Mouse (Mus musculus): ENCODE data around the gene Capn13. TPM values are rescaled to one million over a fixed set of nuclear protein-coding genes. Genes with fewer than 3 reads are reported as not detected.

Capn13 gene
- polyA plus RNA-seq (2014; fragmentation: Nextera tagmentation; extraction: Ambion mirVana) = 0.12 TPM in 1 of 2 replicates, not detected in the other

DNA sequence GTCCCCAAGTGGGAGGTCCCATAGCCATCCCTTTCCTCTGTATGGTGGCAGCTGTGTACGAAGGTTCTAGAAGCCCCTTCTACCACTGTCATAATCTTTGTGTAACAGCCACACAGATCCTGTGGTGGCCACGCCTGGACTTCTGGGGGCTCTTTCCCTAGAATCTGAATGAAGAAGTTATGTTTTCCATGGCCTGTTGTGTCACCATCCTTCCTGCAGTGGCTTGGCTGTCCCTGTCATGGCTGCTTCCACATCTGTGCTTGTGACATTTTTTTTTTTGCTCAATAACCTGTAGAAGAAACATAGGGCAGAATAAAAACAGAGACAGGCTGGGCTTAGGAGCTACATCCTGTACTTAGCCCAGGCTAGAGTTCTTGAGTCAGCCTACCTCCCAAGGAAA, at the start of gene Capn13:
Capn13 (minus strand) TSS at position 5 of the 400 bp plus-strand sequence.
- WGBS = 83% methylated on average over 2 of the region's 2 CpGs

DNA sequence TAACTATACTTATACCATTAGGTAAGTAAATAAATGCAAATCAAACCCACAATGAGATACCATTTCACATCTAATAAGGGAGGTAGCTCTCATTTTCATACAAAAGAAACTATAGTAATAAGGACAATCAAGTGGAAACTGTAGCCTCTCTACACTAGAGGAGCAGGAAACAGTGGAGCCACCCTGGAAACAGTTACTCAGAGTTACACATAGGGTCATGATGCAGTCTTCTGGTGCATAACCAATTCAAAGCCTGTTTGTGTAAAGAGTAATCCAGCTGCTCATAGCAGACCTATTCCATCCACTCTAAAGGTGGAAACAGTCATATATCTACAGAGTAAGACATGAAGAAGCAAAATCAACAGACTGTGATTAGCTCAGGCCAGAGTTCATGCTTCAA, 48.4 kb upstream of the Capn13 start:
- Histone ChIP-seq H3K4me3 (replicated peaks; ENCODE audit: low read length) (no peak overlapping the region), H3K36me3 (replicated peaks; ENCODE audit: control insufficient read depth, insufficient read depth) (no peaks in the 10 kb centered on the region), H3K9me3 (ENCODE audit: control insufficient read depth, low read length) (no peaks in the 10 kb centered on the region)

More for the DNA sequence above, at the start of gene Capn13:
- Histone ChIP-seq H3K27me3 (ENCODE audit: control insufficient read depth, insufficient read depth, low read length) (no peaks in the 10 kb centered on the region; the same call in 1 of the 2 replicates), H3K4me3 (replicated peaks; ENCODE audit: low read length) (no peak within 1 kb of the TSS), H3K36me3 (replicated peaks; ENCODE audit: control insufficient read depth, insufficient read depth) (no peaks in the 10 kb centered on the region), H3K4me2 (replicated peaks) (no peak within 1 kb of the TSS), H3K9me3 (ENCODE audit: control insufficient read depth, low read length) (no peaks in the 10 kb centered on the region), H3K9ac (no peak within 1 kb of the TSS), H3K4me1 (replicated peaks; ENCODE audit: control insufficient read depth, insufficient read depth, low read length) (no peaks in the 10 kb centered on the region), H3K27ac (no peak within 1 kb of the TSS)
- DNase-seq (ENCODE audit: low spot score) = no peak
- ATAC-seq (ENCODE audit: low FRiP score) = no peak

DNA sequence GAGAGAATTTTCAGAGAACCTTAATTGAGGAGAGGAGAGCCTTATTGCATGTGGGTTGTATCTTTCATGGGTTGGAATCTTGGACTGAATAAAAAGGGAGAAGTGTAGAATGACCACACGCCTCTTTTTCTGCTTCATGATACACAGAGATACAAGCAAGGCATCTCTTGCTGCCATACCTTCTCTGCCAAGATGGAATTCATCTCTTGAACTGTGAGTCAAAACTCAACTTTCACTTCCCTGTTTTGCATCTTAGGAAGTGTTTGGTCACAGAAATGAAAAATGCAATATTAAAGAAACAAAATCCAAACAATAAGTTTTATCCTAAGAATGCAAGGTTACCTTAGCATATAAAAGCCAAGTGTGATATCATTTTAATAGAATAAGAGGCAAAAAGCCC, 40.1 kb upstream of the Capn13 start:
- H3K27ac ChIP-seq = no peak overlapping the region
- no peak overlapping the region for H3K4me2 ChIP-seq (replicated peaks)
- 81% methylated on average over 1 of the region's 1 CpGs for WGBS
- no peaks in the 10 kb centered on the region for H3K9me3 ChIP-seq (ENCODE audit: control insufficient read depth, low read length)
- no peaks in the 10 kb centered on the region for H3K4me1 ChIP-seq (replicated peaks; ENCODE audit: control insufficient read depth, insufficient read depth, low read length)
- no peak overlapping the region for H3K4me3 ChIP-seq (replicated peaks; ENCODE audit: low read length)
- no peak overlapping the region for H3K9ac ChIP-seq
- ATAC-seq (ENCODE audit: low FRiP score) = no peak
- no peaks in the 10 kb centered on the region for H3K36me3 ChIP-seq (replicated peaks; ENCODE audit: control insufficient read depth, insufficient read depth)
- H3K27me3 ChIP-seq (ENCODE audit: control insufficient read depth, insufficient read depth, low read length) = no peaks in the 10 kb centered on the region
- DNase-seq (ENCODE audit: low spot score) = no peak

More for the DNA sequence above, 48.4 kb upstream of the Capn13 start:
- Histone ChIP-seq H3K27ac (no peak overlapping the region), H3K27me3 (ENCODE audit: control insufficient read depth, insufficient read depth, low read length) (no peaks in the 10 kb centered on the region), H3K4me1 (replicated peaks; ENCODE audit: control insufficient read depth, insufficient read depth, low read length) (no peaks in the 10 kb centered on the region), H3K4me2 (replicated peaks) (no peak overlapping the region), H3K9ac (no peak overlapping the region)
- DNase-seq (ENCODE audit: low spot score) (no peak), ATAC-seq (ENCODE audit: low FRiP score) (no peak)

DNA sequence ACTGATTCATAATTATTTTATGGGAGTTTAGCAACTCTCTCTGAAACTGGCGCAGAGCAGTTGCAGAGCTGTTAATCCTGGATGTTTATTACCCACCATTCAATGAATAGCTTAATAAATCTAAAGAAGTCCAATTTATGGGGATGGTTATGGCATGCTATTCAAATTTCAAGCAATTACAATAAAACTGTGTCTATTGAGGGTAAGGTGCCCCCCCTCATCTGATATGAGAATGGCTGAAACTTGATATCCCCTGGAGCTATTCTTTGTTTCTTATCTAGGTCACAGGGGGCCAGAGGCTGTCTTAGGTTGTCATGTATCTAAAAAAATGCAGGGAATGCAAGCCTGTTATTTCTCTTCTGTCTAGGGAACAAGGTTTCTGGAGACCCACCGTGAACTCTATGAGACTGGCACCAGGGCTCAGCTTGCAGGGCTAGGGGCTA, 31.9 kb upstream of the Capn13 start:
- no peak overlapping the region for H3K4me2 ChIP-seq (replicated peaks)
- no peaks in the 10 kb centered on the region for H3K4me1 ChIP-seq (replicated peaks; ENCODE audit: control insufficient read depth, insufficient read depth, low read length)
- no peak overlapping the region for H3K4me3 ChIP-seq (replicated peaks; ENCODE audit: low read length)
- DNase-seq (ENCODE audit: low spot score) (no peak), ATAC-seq (ENCODE audit: low FRiP score) (no peak)
- H3K9ac ChIP-seq = no peak overlapping the region
- no peaks in the 10 kb centered on the region for H3K9me3 ChIP-seq (ENCODE audit: control insufficient read depth, low read length)
- no peak overlapping the region for H3K27ac ChIP-seq
- H3K36me3 ChIP-seq (replicated peaks; ENCODE audit: control insufficient read depth, insufficient read depth) = no peaks in the 10 kb centered on the region
- 58% methylated on average over 2 of the region's 2 CpGs for WGBS
- H3K27me3 ChIP-seq (ENCODE audit: control insufficient read depth, insufficient read depth, low read length) = no peaks in the 10 kb centered on the region

DNA sequence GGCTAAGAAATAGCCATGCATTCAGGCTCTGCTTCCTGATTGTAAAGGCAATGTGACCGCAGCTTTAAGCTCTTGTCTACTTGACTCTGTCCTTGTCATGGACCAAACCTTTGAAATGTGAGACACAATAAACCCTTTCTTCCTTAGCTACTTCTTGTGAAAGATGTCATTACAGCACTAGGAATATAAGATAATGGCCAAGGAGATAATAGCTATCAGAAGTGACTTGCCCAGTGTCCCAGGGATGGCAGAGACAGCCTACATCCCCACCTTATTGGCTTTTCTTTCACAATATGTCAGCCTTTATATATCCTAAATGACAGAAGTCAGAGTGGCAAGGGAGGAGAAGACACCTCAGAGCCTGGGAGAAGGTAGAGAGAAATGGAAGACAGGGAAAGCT, 31.4 kb upstream of the Capn13 start:
- 97% methylated on average over 1 of the region's 1 CpGs for WGBS
- Histone ChIP-seq H3K4me3 (replicated peaks; ENCODE audit: low read length) (no peak overlapping the region), H3K27me3 (ENCODE audit: control insufficient read depth, insufficient read depth, low read length) (no peaks in the 10 kb centered on the region), H3K9ac (no peak overlapping the region), H3K4me2 (replicated peaks) (no peak overlapping the region), H3K36me3 (replicated peaks; ENCODE audit: control insufficient read depth, insufficient read depth) (no peaks in the 10 kb centered on the region), H3K9me3 (ENCODE audit: control insufficient read depth, low read length) (no peaks in the 10 kb centered on the region), H3K27ac (no peak overlapping the region), H3K4me1 (replicated peaks; ENCODE audit: control insufficient read depth, insufficient read depth, low read length) (no peaks in the 10 kb centered on the region)
- ATAC-seq (ENCODE audit: low FRiP score) = no peak
- no peak for DNase-seq (ENCODE audit: low spot score)

DNA sequence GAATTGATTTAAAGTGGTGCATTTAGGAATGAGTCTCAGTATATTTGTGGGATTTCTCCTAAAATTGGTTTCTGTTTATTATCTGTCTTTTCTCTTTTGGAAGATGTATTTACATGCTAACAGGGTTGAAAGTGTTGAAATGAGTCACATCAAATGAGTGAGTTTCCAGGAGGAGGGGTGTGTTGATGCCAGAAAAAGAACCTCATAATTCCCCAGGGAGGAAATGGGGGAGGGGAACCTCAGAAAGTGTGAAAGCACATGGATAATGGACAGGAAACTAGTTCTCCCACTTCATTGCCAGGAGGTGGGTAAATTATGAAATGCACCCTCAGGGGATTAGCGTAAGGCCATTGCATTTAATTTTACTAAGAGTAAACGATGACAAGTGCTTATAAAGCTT, 16.7 kb upstream of the Capn13 start:
- H3K27me3 ChIP-seq (ENCODE audit: control insufficient read depth, insufficient read depth, low read length) = no peaks in the 10 kb centered on the region
- no peaks in the 10 kb centered on the region for H3K9me3 ChIP-seq (ENCODE audit: control insufficient read depth, low read length)
- no peak for ATAC-seq (ENCODE audit: low FRiP score)
- DNase-seq (ENCODE audit: low spot score) = no peak
- H3K4me3 ChIP-seq (replicated peaks; ENCODE audit: low read length) = no peak overlapping the region
- 45% methylated on average over 2 of the region's 2 CpGs for WGBS
- peaks cover 4% of the 10 kb centered on the region; the same call in 1 of the 2 replicates for H3K4me1 ChIP-seq (replicated peaks; ENCODE audit: control insufficient read depth, insufficient read depth, low read length)
- no peak overlapping the region for H3K27ac ChIP-seq
- H3K9ac ChIP-seq = no peak overlapping the region
- H3K4me2 ChIP-seq (replicated peaks) = no peak overlapping the region
- H3K36me3 ChIP-seq (replicated peaks; ENCODE audit: control insufficient read depth, insufficient read depth) = no peaks in the 10 kb centered on the region

DNA sequence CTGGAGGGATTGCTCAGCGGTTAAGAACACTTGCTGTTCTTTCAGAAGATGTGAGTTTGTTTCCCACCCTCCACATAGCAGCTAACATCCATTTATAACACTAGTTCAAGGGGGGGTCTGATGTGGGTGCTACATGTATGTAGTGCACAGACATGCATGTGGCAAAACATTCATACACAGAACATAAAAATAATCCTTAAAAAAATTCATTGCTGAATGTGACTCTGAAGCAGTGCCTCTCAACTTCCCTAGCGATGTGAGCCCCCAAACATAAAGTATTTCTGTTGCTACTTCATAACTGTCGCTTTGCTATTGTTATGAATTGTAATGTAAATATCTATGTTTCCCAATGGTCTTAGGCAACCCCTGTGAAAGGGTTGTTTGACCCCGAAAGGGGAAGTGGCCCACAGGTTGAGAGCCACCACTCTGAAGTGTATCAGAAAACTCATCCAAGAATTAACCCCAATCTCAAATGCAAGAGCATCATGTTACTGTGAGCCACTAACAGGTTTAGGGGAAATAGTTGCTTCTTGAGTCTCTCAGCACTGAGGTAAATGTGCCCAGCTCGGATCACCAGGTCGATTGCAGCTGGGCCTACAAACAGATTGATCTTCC, 15.6 kb upstream of the Capn13 start:
- DNase-seq (ENCODE audit: low spot score) = no peak

DNA sequence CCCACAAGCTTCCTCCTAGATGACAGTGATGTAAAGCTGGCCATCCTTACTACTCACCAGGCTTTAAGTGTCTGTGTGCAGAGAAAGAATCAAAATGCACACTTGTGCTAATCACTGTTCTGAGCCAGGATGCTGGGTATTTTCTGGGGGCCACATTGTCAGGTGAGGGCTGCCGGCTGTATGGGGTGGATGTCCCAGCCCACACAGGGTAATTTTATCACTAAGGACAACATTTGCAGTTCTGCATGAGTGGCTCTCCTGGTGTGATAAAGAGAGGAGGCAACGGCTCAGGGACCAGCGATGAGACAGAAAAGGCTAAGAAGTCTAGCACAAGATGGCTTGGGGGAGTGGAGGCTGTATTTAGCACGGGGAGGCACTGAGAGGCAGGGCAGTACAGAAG, 11.2 kb upstream of the Capn13 start:
- no peak overlapping the region for H3K4me3 ChIP-seq (replicated peaks; ENCODE audit: low read length)
- H3K27me3 ChIP-seq (ENCODE audit: control insufficient read depth, insufficient read depth, low read length) = no peaks in the 10 kb centered on the region
- no peak overlapping the region for H3K4me2 ChIP-seq (replicated peaks)
- H3K36me3 ChIP-seq (replicated peaks; ENCODE audit: control insufficient read depth, insufficient read depth) = no peaks in the 10 kb centered on the region
- H3K27ac ChIP-seq = no peak overlapping the region
- DNase-seq (ENCODE audit: low spot score) (no peak), ATAC-seq (ENCODE audit: low FRiP score) (no peak)
- H3K4me1 ChIP-seq (replicated peaks; ENCODE audit: control insufficient read depth, insufficient read depth, low read length) = no peaks in the 10 kb centered on the region
- H3K9ac ChIP-seq = no peak overlapping the region
- WGBS = 50% methylated on average over 4 of the region's 4 CpGs
- no peaks in the 10 kb centered on the region for H3K9me3 ChIP-seq (ENCODE audit: control insufficient read depth, low read length)

More for the DNA sequence above, 15.6 kb upstream of the Capn13 start:
- WGBS = 74% methylated on average over 6 of the region's 6 CpGs
- H3K27me3 ChIP-seq (ENCODE audit: control insufficient read depth, insufficient read depth, low read length) = no peaks in the 10 kb centered on the region
- H3K9me3 ChIP-seq (ENCODE audit: control insufficient read depth, low read length) = no peaks in the 10 kb centered on the region
- H3K27ac ChIP-seq = no peak overlapping the region
- H3K4me1 ChIP-seq (replicated peaks; ENCODE audit: control insufficient read depth, insufficient read depth, low read length) = peaks cover 4% of the 10 kb centered on the region; the same call in 1 of the 2 replicates
- H3K9ac ChIP-seq = no peak overlapping the region
- H3K4me3 ChIP-seq (replicated peaks; ENCODE audit: low read length) = no peak overlapping the region
- no peaks in the 10 kb centered on the region for H3K36me3 ChIP-seq (replicated peaks; ENCODE audit: control insufficient read depth, insufficient read depth)
- H3K4me2 ChIP-seq (replicated peaks) = no peak overlapping the region
- no peak for ATAC-seq (ENCODE audit: low FRiP score)

DNA sequence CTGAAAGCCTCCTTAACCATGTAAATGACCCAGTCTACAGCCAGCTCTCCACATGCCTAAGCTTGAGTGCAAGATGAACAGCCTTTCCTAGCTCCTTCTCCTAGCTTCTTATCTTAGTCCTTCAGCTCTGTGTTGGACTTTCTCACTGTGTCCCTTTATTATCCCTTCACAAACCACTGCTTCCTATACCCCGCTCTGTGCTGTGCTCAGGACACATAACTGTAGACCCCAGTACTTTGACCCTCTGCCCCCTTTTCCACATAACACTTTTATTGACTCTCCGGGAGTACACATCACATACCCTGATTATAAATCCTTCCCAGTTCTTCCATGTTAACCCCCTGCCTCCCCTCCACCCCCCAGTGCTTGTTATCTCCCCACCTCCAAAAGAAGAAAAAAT, 606 bp upstream of the Capn13 start:
- WGBS = 87% methylated on average over 2 of the region's 2 CpGs
- H3K27me3 ChIP-seq (ENCODE audit: control insufficient read depth, insufficient read depth, low read length) = no peaks in the 10 kb centered on the region; the same call in 1 of the 2 replicates
- ATAC-seq (ENCODE audit: low FRiP score) = no peak

DNA sequence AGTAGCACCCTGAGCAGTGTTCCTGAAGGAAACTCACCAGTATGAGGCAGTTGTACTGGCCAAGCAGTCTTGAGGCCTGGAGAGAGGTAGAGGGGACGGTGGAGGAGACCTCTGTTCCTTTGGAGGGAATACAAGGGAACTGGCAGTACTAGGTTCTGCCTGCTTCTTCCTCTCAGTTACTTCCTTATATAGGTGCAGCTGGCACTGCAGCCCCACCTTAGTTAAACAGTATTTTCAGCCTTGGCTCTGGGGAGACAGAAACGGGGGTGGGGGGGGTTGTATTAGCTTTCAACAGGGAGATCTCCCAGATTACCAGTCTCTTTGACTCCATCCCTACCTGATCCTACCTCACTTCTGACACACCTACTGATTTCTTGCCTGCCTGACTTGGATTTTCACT, 1.5 kb downstream of the Capn13 start:
- H3K27me3 ChIP-seq (ENCODE audit: control insufficient read depth, insufficient read depth, low read length) = no peaks in the 10 kb centered on the region; the same call in 1 of the 2 replicates
- WGBS = 67% methylated on average over 2 of the region's 2 CpGs
- no peaks in the 10 kb centered on the region for H3K9me3 ChIP-seq (ENCODE audit: control insufficient read depth, low read length)
- ATAC-seq (ENCODE audit: low FRiP score) (no peak), DNase-seq (ENCODE audit: low spot score) (no peak)
- H3K4me2 ChIP-seq (replicated peaks) = no peak overlapping the region
- no peaks in the 10 kb centered on the region for H3K36me3 ChIP-seq (replicated peaks; ENCODE audit: control insufficient read depth, insufficient read depth)
- H3K27ac ChIP-seq = no peak overlapping the region
- H3K4me3 ChIP-seq (replicated peaks; ENCODE audit: low read length) = no peak overlapping the region
- H3K9ac ChIP-seq = no peak overlapping the region
- no peaks in the 10 kb centered on the region for H3K4me1 ChIP-seq (replicated peaks; ENCODE audit: control insufficient read depth, insufficient read depth, low read length)

More for the DNA sequence above, 606 bp upstream of the Capn13 start:
- Histone ChIP-seq H3K4me2 (replicated peaks) (no peak overlapping the region), H3K4me1 (replicated peaks; ENCODE audit: control insufficient read depth, insufficient read depth, low read length) (no peaks in the 10 kb centered on the region), H3K27ac (no peak overlapping the region), H3K9me3 (ENCODE audit: control insufficient read depth, low read length) (no peaks in the 10 kb centered on the region), H3K9ac (no peak overlapping the region), H3K4me3 (replicated peaks; ENCODE audit: low read length) (no peak overlapping the region), H3K36me3 (replicated peaks; ENCODE audit: control insufficient read depth, insufficient read depth) (no peaks in the 10 kb centered on the region)
- DNase-seq (ENCODE audit: low spot score) = no peak
